Mouse (Mus musculus): ENCODE data around the gene Zfp91.

DNA sequence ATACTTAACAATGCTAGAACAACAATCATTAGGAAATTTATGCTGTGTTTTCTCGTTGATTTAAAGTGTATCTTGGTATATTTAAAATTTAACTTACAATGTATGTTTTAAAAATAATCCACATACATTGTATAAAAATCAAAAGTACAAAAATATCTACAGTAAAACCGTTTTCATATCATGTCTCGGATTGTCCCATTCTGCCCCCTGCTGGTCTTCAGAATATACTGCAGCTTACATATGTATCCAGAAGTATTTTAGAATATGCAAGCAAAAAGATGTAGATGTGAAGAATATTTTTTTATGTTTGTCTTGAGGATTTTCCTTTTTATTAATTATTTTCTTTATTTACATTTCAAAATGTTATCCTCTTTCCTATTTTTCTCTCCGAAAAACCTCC lies 24.5 kb upstream of the Zfp91 start:
- TF ChIP-seq POLR2A (IDR thresholded peaks at IDR 0.05; ENCODE audit: insufficient read length, low read depth) (no peak), TCF12 (IDR thresholded peaks at IDR 0.05; ENCODE audit: insufficient read depth, poor library complexity, severe bottlenecking) (no peak), MYOD1 (IDR thresholded peaks at IDR 0.05; ENCODE audit: control insufficient read depth in 1 of 3, insufficient read length in 2 of 3, low read depth in 2 of 3) (no peak), USF1 (IDR thresholded peaks at IDR 0.05; ENCODE audit: low read depth) (no peak), MYOG (IDR thresholded peaks at IDR 0.05; ENCODE audit: control insufficient read depth in 1 of 3, insufficient read depth in 1 of 3, insufficient read length in 2 of 3, low read depth in 2 of 3) (no peak), MAX (IDR thresholded peaks at IDR 0.05; ENCODE audit: low read depth) (no peak), POLR2AphosphoS2 (IDR thresholded peaks at IDR 0.05; ENCODE audit: insufficient read length, low read depth) (no peak), E2F4 (IDR thresholded peaks at IDR 0.05; ENCODE audit: insufficient read depth) (no peak), SRF (IDR thresholded peaks at IDR 0.05; ENCODE audit: control insufficient read depth, insufficient read length, low read depth) (no peak), TCF3 (IDR thresholded peaks at IDR 0.05; ENCODE audit: insufficient read length, low read depth) (no peak), CEBPB (IDR thresholded peaks at IDR 0.05; ENCODE audit: insufficient read depth, poor library complexity, severe bottlenecking) (no peak), REST (IDR thresholded peaks at IDR 0.05; ENCODE audit: insufficient read depth, insufficient read length) (no peak)
